Mouse (Mus musculus) cerebellum, postnatal 25 days (tissue): ENCODE measurements at regions not wholly inside any gene's neighbourhood (a gene's known extent, or its start where the extent isn't known, plus 50 kb on each side); places are given as distances from the start of the nearest gene placed in this dataset.
A peak's percentile ranks its signal among the peaks of the same experiment; 100 is the strongest.

ENCODE experiments used
- DNase-seq, 2 experiments: peaks; one replicate each; pipeline ENCODE4 v3.0.0; 2021; ENCODE audit warnings: mixed read lengths in 2 of 2

- DNase-seq: peak; percentile 15 to 53
Observed at GRCm38 (mm10) chrX:145848937-145849783, 344.2 kb upstream of the Amot start.

- DNase-seq: no peak
Observed at GRCm38 (mm10) chrX:145833106-145833505, 328.1 kb upstream of the Amot start.

GRCm38 (mm10) chrX:145812995-145813394, 308.0 kb upstream of the Amot start:
- DNase-seq: no peak
